Mouse (Mus musculus) heart, adult 2 months (tissue): ENCODE measurements around the gene Dexi.

Experiments
- CTCF ChIP-seq: fragments of 200-600 bp; IDR thresholded peaks from 2 replicates; pipeline ENCODE4 v1.8.1; 2022; ENCODE audit warnings: antibody characterized with exemption, mild to moderate bottlenecking, moderate library complexity
- EP300 ChIP-seq: fragments of 200-500 bp; IDR thresholded peaks from 2 replicates; pipeline ENCODE4 v1.6.1; 2011; ENCODE audit warnings: low read depth, low read length, control low read depth; ENCODE audit not compliant: insufficient read depth

- TF ChIP-seq CTCF (no peak), EP300 (no peak)
These were observed 34.7 kb upstream of the Dexi start for GRCm38 (mm10) chr16:10577548-10577947.
